In genomic region chr7:43562651-43563070, GRCm38 (mm10) we compare ENCODE assay signal across 9 mouse cellular contexts. TPM values are rescaled to one million over a fixed set of nuclear protein-coding genes. Genes with fewer than 3 reads are reported as not detected.
DNase-seq lines count a peak whose midpoint lies in the region; ATAC-seq lines count a peak whose summit lies in the region.
"Had no signal": no experiment of that assay in that cellular context is flagged by ENCODE, and none has a peak within 500 bp of the region (broad histone marks: within the 10 kb centered on the region; RNA-seq: fewer than 3 reads in every experiment).

No protein-coding gene starts in this region.

- intact Hi-C loops in heart, postnatal 10 days (cut with DNase I), result loop anchor here (2.0 to 5.0 kb wide), 3 partner anchors 16 to 250 kb away; partner anchors contain the start of genes Zfp715 and Zfp719

- peaks cover 6% of the 10 kb centered on the region; the same call in 1 of the 2 replicates for H3K4me1 ChIP-seq in heart, embryonic 12.5 days (replicated peaks)
- H3K4me1 ChIP-seq in heart, embryonic 14.5 days (ENCODE audit: control insufficient read depth in 2 of 2, insufficient read depth in 2 of 2, low read length in 2 of 2), result peaks cover 0 to 7% of the 10 kb centered on the region in 2 experiments; a peak in 2 of 4 replicates
- peaks cover 15% of the 10 kb centered on the region for H3K4me1 ChIP-seq in limb, embryonic 13.5 days

- peak overlapping the region; percentile 86 for H3K9ac ChIP-seq in heart, embryonic 12.5 days
- H3K9ac ChIP-seq in heart, embryonic 14.5 days (ENCODE audit: low read length), result peak overlapping the region; percentile 75
- H3K9ac ChIP-seq in limb, embryonic 13.5 days, result peak overlapping the region; percentile 82

- under 1% methylated on average over 10 of the region's 10 CpGs for WGBS in heart, embryonic 12.5 days
- under 1% methylated on average over 10 of the region's 10 CpGs for WGBS in heart, embryonic 14.5 days
- WGBS in limb, embryonic 13.5 days, result under 1% methylated on average over 10 of the region's 10 CpGs

- DNase-seq in heart, postnatal 10 days, result no peak
- DNase-seq in brain, adult 2 months (ENCODE audit: low read depth, low spot score), result peak; percentile 59
- DNase-seq in natural killer cell, adult 2 months (ENCODE audit: low spot score in 2 of 2), result peak; percentile 3 to 57
- no peak for DNase-seq in adrenal gland, adult 18-20 months (ENCODE audit: low spot score in 2 of 2)
- no peak for DNase-seq in right cerebral cortex, adult 18-20 months

- H3K9me3 ChIP-seq in heart, embryonic 12.5 days (replicated peaks), result no peaks in the 10 kb centered on the region
- no peaks in the 10 kb centered on the region for H3K9me3 ChIP-seq in heart, embryonic 14.5 days (ENCODE audit: control insufficient read depth, low read length)
- no peaks in the 10 kb centered on the region for H3K9me3 ChIP-seq in limb, embryonic 13.5 days

- 0 out of 2 replicates have a peak overlapping the region, but pooled peaks have one; percentile 79 for H3K27ac ChIP-seq in heart, embryonic 12.5 days (ENCODE audit: poor library complexity, severe bottlenecking)
- H3K27ac ChIP-seq in heart, embryonic 14.5 days (replicated peaks in 1 of 2; ENCODE audit: control insufficient read depth in 1 of 2, insufficient read depth in 1 of 2, low read depth in 2 of 2, low read length in 2 of 2), result peak overlapping the region; percentile 3 to 62; a peak in 3 of 4 replicates
- peak overlapping the region; percentile 81 for H3K27ac ChIP-seq in limb, embryonic 13.5 days

- peaks cover 19% of the 10 kb centered on the region for H3K36me3 ChIP-seq in heart, embryonic 12.5 days
- H3K36me3 ChIP-seq in heart, embryonic 14.5 days (ENCODE audit: control insufficient read depth, insufficient read depth, low read length), result peaks cover 3% of the 10 kb centered on the region
- peaks cover 31% of the 10 kb centered on the region for H3K36me3 ChIP-seq in limb, embryonic 13.5 days

- H3K4me2 ChIP-seq in heart, embryonic 12.5 days, result peak overlapping the region; percentile 94
- peak overlapping the region; percentile 84 for H3K4me2 ChIP-seq in heart, embryonic 14.5 days (ENCODE audit: low read length)
- H3K4me2 ChIP-seq in limb, embryonic 13.5 days (replicated peaks), result peak overlapping the region; percentile 80

- peak overlapping the region; percentile 82 for H3K4me3 ChIP-seq in heart, embryonic 12.5 days
- peak overlapping the region; percentile 54 to 64 for H3K4me3 ChIP-seq in heart, embryonic 14.5 days (ENCODE audit: control insufficient read depth in 1 of 2, insufficient read depth in 1 of 2, low read depth in 1 of 2, low read length in 2 of 2)
- peak overlapping the region; percentile 80 for H3K4me3 ChIP-seq in limb, embryonic 13.5 days

- no peaks in the 10 kb centered on the region for H3K27me3 ChIP-seq in heart, embryonic 12.5 days (replicated peaks)
- no peaks in the 10 kb centered on the region for H3K27me3 ChIP-seq in heart, embryonic 14.5 days (ENCODE audit: control insufficient read depth, insufficient read depth, low read length)
- H3K27me3 ChIP-seq in limb, embryonic 13.5 days, result no peaks in the 10 kb centered on the region

- 0 out of 2 replicates have a peak, but pooled peaks have one; percentile 35 for ATAC-seq in heart, embryonic 12.5 days (ENCODE audit: insufficient number of reproducible peaks, low FRiP score)
- no peak for ATAC-seq in heart, embryonic 14.5 days (ENCODE audit: insufficient number of reproducible peaks, insufficient read depth, low FRiP score, low read depth)
- ATAC-seq in limb, embryonic 13.5 days (ENCODE audit: low FRiP score, low read depth), result no peak

RNA-seq across cellular contexts. Expression of gene Zfp658, which starts 0.6 kb away (rescaled TPM):
- 1.5 TPM in 2 replicates for polyA plus RNA-seq in heart, embryonic 12.5 days (2016; fragmentation: Nextera tagmentation; extraction: Ambion mirVana)
- 1 to 10 TPM in 1 of 2 experiments, under 1 TPM in 1; 0.81 to 1.5 TPM for total RNA-seq in heart, postnatal 10 days (2021)
- polyA plus RNA-seq in heart, embryonic 14.5 days (2014; fragmentation: Nextera tagmentation; extraction: Ambion mirVana), result 1.3 TPM in 2 replicates
- 4.8 and 4.9 TPM in 2 replicates for polyA plus RNA-seq in limb, embryonic 13.5 days (2015; fragmentation: Nextera tagmentation; extraction: Ambion mirVana)
- total RNA-seq in adrenal gland, adult 18-20 months (2021), result 1 to 10 TPM; 2.2 TPM

RNA-seq across cellular contexts. Expression of gene Zfp719, which starts 16.7 kb away (rescaled TPM):
- polyA plus RNA-seq in heart, embryonic 12.5 days (2016; fragmentation: Nextera tagmentation; extraction: Ambion mirVana), result 8.5 and 8.6 TPM in 2 replicates
- 1 to 10 TPM; 9.2 to 9.5 TPM for total RNA-seq in heart, postnatal 10 days (2021)
- polyA plus RNA-seq in heart, embryonic 14.5 days (2014; fragmentation: Nextera tagmentation; extraction: Ambion mirVana), result 7.8 and 7.9 TPM in 2 replicates
- 14.4 and 15.4 TPM in 2 replicates for polyA plus RNA-seq in limb, embryonic 13.5 days (2015; fragmentation: Nextera tagmentation; extraction: Ambion mirVana)
- 10 to 100 TPM; 15.3 to 17.6 TPM for total RNA-seq in adrenal gland, adult 18-20 months (2021)

RNA-seq across cellular contexts. Expression of gene Cd33, which starts 18.4 kb away (rescaled TPM):
- polyA plus RNA-seq in heart, embryonic 12.5 days (2016; fragmentation: Nextera tagmentation; extraction: Ambion mirVana), result 0.30 and 0.52 TPM in 2 replicates
- total RNA-seq in heart, postnatal 10 days (2021), result 1 to 10 TPM; 2.2 to 2.3 TPM
- 1.1 TPM in 2 replicates for polyA plus RNA-seq in heart, embryonic 14.5 days (2014; fragmentation: Nextera tagmentation; extraction: Ambion mirVana)
- 1.2 and 1.5 TPM in 2 replicates for polyA plus RNA-seq in limb, embryonic 13.5 days (2015; fragmentation: Nextera tagmentation; extraction: Ambion mirVana)
- 1 to 10 TPM; 3.3 to 5.4 TPM for total RNA-seq in adrenal gland, adult 18-20 months (2021)

RNA-seq across cellular contexts. Expression of gene Zfp819, which starts 44.3 kb away (rescaled TPM):
- polyA plus RNA-seq in heart, embryonic 12.5 days (2016; fragmentation: Nextera tagmentation; extraction: Ambion mirVana), result not detected in 2 replicates
- total RNA-seq in heart, postnatal 10 days (2021), result not detected
- polyA plus RNA-seq in heart, embryonic 14.5 days (2014; fragmentation: Nextera tagmentation; extraction: Ambion mirVana), result not detected in 2 replicates
- polyA plus RNA-seq in limb, embryonic 13.5 days (2015; fragmentation: Nextera tagmentation; extraction: Ambion mirVana), result 0.27 and 0.33 TPM in 2 replicates
- under 1 TPM in 1 of 2 experiments, not detected in 1; 0.13 TPM for total RNA-seq in adrenal gland, adult 18-20 months (2021)

RNA-seq across cellular contexts. Expression of gene 4931406B18Rik, which starts 56.9 kb away (rescaled TPM):
- not detected in 2 replicates for polyA plus RNA-seq in heart, embryonic 12.5 days (2016; fragmentation: Nextera tagmentation; extraction: Ambion mirVana)
- not detected for total RNA-seq in heart, postnatal 10 days (2021)
- polyA plus RNA-seq in heart, embryonic 14.5 days (2014; fragmentation: Nextera tagmentation; extraction: Ambion mirVana), result not detected in 2 replicates
- polyA plus RNA-seq in limb, embryonic 13.5 days (2015; fragmentation: Nextera tagmentation; extraction: Ambion mirVana), result not detected in 2 replicates
- total RNA-seq in adrenal gland, adult 18-20 months (2021), result not detected
- total RNA-seq: adrenal gland, postnatal 36 days had no signal

Comparison
In these comparisons a context has a peak if more than half of its experiments do, and no peak if none do; other contexts are left out.
1. DNase-seq: peak in brain, adult 2 months (single experiment) and natural killer cell, adult 2 months (2 of 2); none in heart, postnatal 10 days (0 of 2), adrenal gland, adult 18-20 months (0 of 2) and right cerebral cortex, adult 18-20 months (single experiment).
2. Peak in every context shown above with its lines, with median percentiles within 50 percentile points of each other: H3K27ac ChIP-seq, H3K4me2 ChIP-seq, H3K4me3 ChIP-seq and H3K9ac ChIP-seq.